Mouse (Mus musculus): ENCODE measurements around the gene Ldhd.

Gene Ldhd

DNA sequence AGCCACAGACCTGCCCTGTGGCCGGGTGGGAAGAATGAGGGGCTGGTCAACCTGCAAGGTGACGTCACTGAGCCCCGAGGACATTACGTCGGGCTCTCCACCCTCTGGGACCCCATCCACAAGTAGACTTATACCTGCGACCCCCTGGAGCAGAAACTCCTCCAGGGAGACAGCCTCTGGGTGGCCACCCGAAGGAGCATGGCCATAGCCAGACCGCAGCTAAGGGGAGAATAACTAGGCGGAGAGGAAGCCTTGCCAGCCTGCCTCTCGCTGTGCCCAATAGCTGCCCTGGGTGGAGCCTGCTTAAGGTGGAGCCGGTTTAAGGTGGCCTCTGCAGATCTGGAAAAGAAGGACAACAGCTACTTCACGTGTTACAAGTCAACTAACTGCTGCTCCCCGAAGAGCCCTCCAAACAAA lies at the start of gene Ldhd:
TSS of gene Ldhd (minus strand) at position 270 of the 417 bp plus-strand sequence.
- DNase-seq (ENCODE audit: low read depth, low spot score) = peak; percentile 28

- no peak for DNase-seq (ENCODE audit: low read depth, low spot score)
Measured at GRCm38 (mm10) chr8:111678848-111679247, 48.7 kb upstream of the Ldhd start.

GRCm38 (mm10) chr8:111678111-111678510 lies 47.9 kb upstream of the Ldhd start:
- DNase-seq (ENCODE audit: low read depth, low spot score) = peak; percentile 65

- peak; percentile 37 for DNase-seq (ENCODE audit: low read depth, low spot score)
Measured at GRCm38 (mm10) chr8:111676237-111676636, 46.1 kb upstream of the Ldhd start.

- no peak for DNase-seq (ENCODE audit: low read depth, low spot score)
Measured at GRCm38 (mm10) chr8:111666751-111667150, 36.6 kb upstream of the Ldhd start.

DNA sequence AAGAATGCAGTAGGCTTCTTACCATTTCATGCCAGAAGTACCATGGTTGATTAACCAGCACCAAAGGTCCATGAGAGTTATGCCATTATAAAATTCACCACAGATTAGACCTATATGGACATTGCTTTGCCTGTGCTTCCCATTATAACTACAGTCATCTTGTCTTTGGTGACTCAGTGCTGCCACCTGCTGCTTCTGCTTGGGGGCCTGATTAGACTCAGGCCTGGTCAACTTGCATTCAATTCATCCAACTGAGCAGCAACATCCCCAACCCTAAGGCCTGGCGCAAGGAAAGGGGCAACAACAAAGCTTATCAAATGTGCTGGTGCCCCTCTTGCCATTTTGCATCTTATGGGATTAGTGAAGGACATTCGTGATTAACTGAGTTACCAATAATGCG lies 32.3 kb upstream of the Ldhd start:
- peak; percentile 62 for DNase-seq (ENCODE audit: low read depth, low spot score)

- DNase-seq (ENCODE audit: low read depth, low spot score) = no peak
Measured at GRCm38 (mm10) chr8:111658819-111659423, 28.7 kb upstream of the Ldhd start.

GRCm38 (mm10) chr8:111657312-111657854 lies 27.2 kb upstream of the Ldhd start:
- no peak for DNase-seq (ENCODE audit: low read depth, low spot score)

DNA sequence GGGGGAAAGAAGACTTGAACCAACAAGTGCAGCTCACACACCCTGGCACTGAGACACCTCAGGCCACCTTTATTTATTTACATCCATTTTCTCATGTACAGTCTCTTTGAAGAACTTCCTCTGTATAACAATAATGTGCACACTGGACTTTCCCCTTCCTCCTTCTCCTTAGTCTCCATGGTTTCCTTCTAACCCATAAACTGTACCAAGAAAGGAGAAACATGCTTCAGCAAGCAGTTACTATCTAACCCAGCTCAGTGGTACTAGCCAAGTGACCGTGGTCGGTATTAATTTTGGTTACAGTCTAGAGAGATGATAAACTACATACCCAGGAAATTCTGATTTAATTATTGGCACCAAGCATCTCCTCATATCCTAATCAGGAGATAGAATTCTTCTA lies 23.4 kb upstream of the Ldhd start:
- DNase-seq (ENCODE audit: low read depth, low spot score) = no peak

DNA sequence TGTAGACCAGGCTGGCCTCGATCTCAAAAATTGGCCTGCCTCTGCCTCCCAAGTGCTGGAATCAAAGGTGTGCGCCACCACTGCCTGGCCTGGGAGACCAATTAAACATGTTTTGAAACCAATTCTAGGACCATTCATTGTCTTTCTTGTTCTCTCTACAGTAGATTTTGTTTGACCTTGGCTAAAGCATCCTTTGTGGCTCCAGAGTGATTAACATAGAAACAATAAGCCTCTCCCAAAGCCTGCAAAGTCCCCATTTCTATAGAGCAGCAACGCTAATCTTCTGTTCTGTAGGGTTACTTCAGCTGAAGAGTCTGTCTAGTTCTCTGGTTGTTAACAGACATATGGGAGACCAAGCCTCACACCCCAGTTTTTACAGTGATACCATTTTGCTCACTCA lies 20.5 kb upstream of the Ldhd start:
- DNase-seq (ENCODE audit: low read depth, low spot score) = no peak

DNA sequence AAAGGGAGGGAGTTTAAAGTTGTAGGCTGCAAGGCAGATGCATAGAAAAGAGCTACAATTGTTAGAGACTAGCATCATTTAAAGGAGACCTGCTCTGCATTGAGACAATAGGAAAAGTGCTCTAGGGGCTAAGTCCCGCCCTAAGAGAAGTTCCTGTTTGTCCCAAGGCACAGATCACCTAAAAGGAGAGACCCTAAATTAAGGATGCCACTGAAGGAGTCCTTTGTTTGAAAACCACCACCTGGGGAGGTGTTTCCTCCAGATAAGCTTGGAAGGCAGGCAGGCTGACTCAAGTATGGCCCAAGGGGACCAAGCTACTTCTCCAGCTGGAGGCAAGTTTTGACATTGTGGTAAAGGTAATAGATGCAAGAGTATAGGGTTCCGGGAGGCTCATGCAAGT lies 18.7 kb upstream of the Ldhd start:
- no peak for DNase-seq (ENCODE audit: low read depth, low spot score)

DNA sequence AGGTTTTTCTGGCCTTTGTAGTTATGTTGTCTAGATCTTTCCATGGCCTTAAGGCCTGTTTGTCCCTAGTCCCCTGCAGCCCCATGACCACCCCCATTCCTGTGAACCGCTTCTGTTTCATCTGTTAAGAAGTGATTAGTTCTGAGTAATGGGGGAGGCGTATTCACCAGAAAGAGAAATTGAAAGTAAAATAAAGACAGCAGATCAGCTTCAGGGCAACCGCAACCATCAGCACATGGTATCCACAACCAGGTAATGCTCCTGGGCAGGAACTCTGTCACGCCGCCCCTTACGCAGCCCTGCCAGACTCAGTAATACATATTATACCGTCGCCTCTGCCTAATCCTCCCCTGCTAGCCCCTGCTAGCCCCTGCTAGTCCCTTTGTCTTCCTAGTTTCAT lies 15.5 kb upstream of the Ldhd start:
- peak; percentile 85 for DNase-seq (ENCODE audit: low read depth, low spot score)

- peak; percentile 90 for DNase-seq (ENCODE audit: low read depth, low spot score)
Measured at GRCm38 (mm10) chr8:111644286-111645051, 14.3 kb upstream of the Ldhd start.

GRCm38 (mm10) chr8:111643264-111644141 lies 13.3 kb upstream of the Ldhd start, which contains the start of gene Zfp1:
Gene Zfp1, plus strand, starts transcription at chr8:111643401.
- DNase-seq (ENCODE audit: low read depth, low spot score) = peak; percentile 97

DNA sequence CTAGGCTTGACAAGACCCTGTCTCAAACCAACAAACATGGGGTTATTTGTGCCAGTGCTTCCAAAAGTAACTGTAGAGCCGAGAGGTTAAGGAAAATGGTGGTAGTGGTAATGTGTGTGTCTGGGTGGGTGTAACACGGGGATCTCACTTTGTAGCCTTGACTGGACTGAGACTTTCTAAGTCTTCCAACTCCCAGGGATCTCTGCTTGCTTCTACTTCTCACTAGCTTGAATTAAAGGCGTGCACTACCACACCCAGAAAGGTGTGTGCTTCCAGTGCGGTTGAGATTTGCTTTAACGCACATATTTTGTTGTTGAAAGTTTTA lies 12.7 kb upstream of the Ldhd start:
- DNase-seq (ENCODE audit: low read depth, low spot score) = no peak

DNA sequence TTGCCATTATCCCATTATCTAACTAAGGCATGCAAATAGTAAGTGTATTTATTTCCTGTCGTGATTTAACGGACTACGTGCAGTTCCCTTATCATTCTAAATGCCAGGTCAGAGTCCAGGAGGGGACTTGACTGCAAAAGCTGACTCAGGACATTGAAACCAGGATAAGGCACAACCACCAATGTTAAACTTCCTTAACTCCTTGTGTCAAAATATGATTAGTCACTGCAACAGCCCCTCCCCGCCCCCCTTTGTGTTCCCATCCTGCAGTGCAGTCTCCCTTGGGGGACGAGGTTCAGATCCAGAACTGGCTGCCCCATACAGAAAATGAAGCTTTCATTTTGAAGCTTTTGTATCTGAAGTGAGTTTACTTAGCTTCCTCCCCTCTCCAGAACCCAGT lies 12.3 kb upstream of the Ldhd start:
- no peak for DNase-seq (ENCODE audit: low read depth, low spot score)

GRCm38 (mm10) chr8:111641064-111641463 lies 10.9 kb upstream of the Ldhd start:
- no peak for DNase-seq (ENCODE audit: low read depth, low spot score)

DNA sequence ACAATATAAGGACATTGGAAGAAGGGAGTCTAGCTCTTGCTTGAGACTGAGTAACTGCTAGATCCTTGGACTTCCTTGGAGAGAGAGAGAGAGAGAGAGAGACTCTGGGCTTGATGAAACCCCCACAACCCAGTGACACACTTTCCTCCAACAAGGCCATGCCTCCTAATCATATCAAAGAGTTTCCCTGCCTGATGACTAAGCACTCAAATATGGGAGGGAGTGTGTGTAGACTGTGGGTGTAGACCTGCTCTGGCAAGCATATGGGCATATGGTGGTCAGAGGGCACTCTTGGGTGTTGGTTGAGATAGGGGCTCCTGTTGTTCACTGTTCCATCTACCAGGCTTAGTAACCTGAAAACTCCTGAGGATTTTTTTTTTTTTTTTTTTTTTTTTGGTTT lies 7.9 kb upstream of the Ldhd start:
- DNase-seq (ENCODE audit: low read depth, low spot score) = no peak

- no peak for DNase-seq (ENCODE audit: low read depth, low spot score)
Measured at GRCm38 (mm10) chr8:111632976-111633375, 2.8 kb upstream of the Ldhd start.

DNA sequence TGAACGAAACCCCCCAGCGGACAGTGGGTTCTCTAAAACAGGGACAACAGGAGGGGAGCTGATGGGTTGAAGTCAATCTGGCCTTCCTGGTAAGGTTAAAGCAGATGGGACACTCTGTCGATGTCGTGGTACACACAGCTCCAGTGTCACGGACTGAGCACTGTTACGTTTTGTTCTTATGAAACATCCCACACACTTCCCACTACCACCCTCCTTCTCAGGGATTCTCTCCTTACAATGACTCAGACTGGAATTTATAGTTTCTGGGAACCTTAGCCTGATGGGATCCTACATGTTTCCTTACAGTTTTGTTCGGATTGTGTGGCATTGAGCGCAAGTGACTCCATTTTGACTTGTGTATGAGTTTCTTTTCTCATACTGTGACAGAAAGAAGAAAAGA lies 1.4 kb upstream of the Ldhd start:
- DNase-seq (ENCODE audit: low read depth, low spot score) = no peak

DNA sequence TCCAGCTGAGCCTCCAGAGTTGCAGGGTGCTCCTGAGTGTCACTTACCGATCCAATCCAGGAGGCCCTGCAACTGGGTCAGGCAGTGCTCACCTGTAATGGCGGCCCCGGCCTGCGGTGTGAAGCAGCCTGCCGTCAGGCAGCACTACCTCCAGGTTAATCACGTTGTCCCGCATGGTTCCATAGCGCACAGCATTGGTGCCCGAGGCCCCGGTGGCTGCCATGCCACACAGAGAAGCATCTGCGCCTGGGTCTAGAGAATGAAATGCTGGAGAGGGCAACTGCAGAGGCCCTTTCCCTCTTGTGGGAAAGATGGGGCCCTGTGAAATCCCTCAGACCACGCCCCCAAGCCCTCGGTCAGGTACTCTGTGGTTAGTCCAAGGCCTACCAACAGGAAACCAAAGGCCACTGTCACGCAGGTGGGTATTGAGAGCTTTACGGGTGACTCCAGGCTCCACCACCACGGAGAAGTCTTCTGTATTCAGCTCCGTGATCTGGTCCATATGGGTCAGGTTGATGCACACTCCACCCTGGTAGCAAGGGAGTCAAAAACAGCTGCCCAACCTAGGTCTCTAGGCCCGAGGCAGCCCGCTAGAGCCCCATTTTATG lies 1.2 kb downstream of the Ldhd start:
- peak; percentile 23 for DNase-seq (ENCODE audit: low read depth, low spot score)

- DNase-seq (ENCODE audit: low read depth, low spot score) = peak; percentile 11
Measured at GRCm38 (mm10) chr8:111628401-111628800, 1.8 kb downstream of the Ldhd start.
